Mouse (Mus musculus): ENCODE measurements around the gene Serpinb3c.
"Not testable (repeated sequence)": the region's sequence is repeated elsewhere in the genome, so short reads cannot be mapped to it uniquely, and the experiment has no call there.

Serpinb3c gene

GRCm38 (mm10) chr1:107278261-107278660 is at the start of gene Serpinb3c, which contains the start of gene Serpinb3b:
Serpinb3c (minus strand) TSS chr1:107278371.
Serpinb3b (minus strand) TSS chr1:107278361.
- not testable (repeated sequence) for DNase-seq

GRCm38 (mm10) chr1:107243170-107243569 is 35.0 kb downstream of the Serpinb3c start:
- not testable (repeated sequence) for DNase-seq

Measured in kidney, postnatal 10 days (tissue).